Mouse (Mus musculus): ENCODE data around the gene Gon7. TPM values are rescaled to one million over a fixed set of nuclear protein-coding genes. Genes with fewer than 3 reads are reported as not detected.
A peak's percentile ranks its signal among the peaks of the same experiment; 100 is the strongest.

The Gon7 gene
- polyA plus RNA-seq, 1 experiment from 2014 or later, result 23.2 TPM

GRCm38 (mm10) chr12:102740285-102740684 is 17.3 kb downstream of the Gon7 start:
- no peak overlapping the region for H3K4me3 ChIP-seq
- no peak overlapping the region for H3K27ac ChIP-seq
- peaks cover 24% of the 10 kb centered on the region for H3K4me1 ChIP-seq
- H3K36me3 ChIP-seq, result peaks cover 10% of the 10 kb centered on the region
- no peaks in the 10 kb centered on the region for H3K9me3 ChIP-seq (replicated peaks)
- H3K4me2 ChIP-seq, result no peak overlapping the region
- no peaks in the 10 kb centered on the region for H3K27me3 ChIP-seq (replicated peaks)
- no peak overlapping the region for H3K9ac ChIP-seq
- ATAC-seq, result no peak
- 61% methylated on average over 3 of the region's 3 CpGs for WGBS (ENCODE audit: insufficient replicate concordance)

GRCm38 (mm10) chr12:102739096-102739495 is 18.5 kb downstream of the Gon7 start:
- WGBS (ENCODE audit: insufficient replicate concordance), result 74% methylated on average over 5 of the region's 5 CpGs
- H3K9me3 ChIP-seq (replicated peaks), result no peaks in the 10 kb centered on the region
- H3K27me3 ChIP-seq (replicated peaks), result no peaks in the 10 kb centered on the region
- no peak overlapping the region for H3K27ac ChIP-seq
- H3K4me1 ChIP-seq, result peaks cover 13% of the 10 kb centered on the region
- peaks cover 8% of the 10 kb centered on the region for H3K36me3 ChIP-seq
- H3K4me2 ChIP-seq, result no peak overlapping the region
- ATAC-seq, result no peak
- no peak overlapping the region for H3K4me3 ChIP-seq
- H3K9ac ChIP-seq, result no peak overlapping the region

GRCm38 (mm10) chr12:102733381-102733780 is 24.2 kb downstream of the Gon7 start:
- H3K9ac ChIP-seq, result no peak overlapping the region
- H3K27me3 ChIP-seq (replicated peaks), result no peaks in the 10 kb centered on the region
- H3K36me3 ChIP-seq, result no peaks in the 10 kb centered on the region
- no peak overlapping the region for H3K4me3 ChIP-seq
- H3K9me3 ChIP-seq (replicated peaks), result no peaks in the 10 kb centered on the region
- no peak overlapping the region for H3K4me2 ChIP-seq
- WGBS (ENCODE audit: insufficient replicate concordance), result 6% methylated on average over 4 of the region's 5 CpGs
- no peak overlapping the region for H3K27ac ChIP-seq
- H3K4me1 ChIP-seq, result peaks cover 32% of the 10 kb centered on the region
- no peak for ATAC-seq

- Histone ChIP-seq H3K36me3 (no peaks in the 10 kb centered on the region), H3K9me3 (replicated peaks) (no peaks in the 10 kb centered on the region), H3K9ac (no peak overlapping the region), H3K4me1 (peaks cover 32% of the 10 kb centered on the region), H3K4me2 (peak overlapping the region; percentile 57), H3K4me3 (no peak overlapping the region), H3K27ac (no peak overlapping the region), H3K27me3 (replicated peaks) (no peaks in the 10 kb centered on the region)
- no peak for ATAC-seq
- WGBS (ENCODE audit: insufficient replicate concordance), result 43% methylated on average over 16 of the region's 16 CpGs
Measured at GRCm38 (mm10) chr12:102730798-102731619, 26.6 kb downstream of the Gon7 start.

- peaks cover 40% of the 10 kb centered on the region for H3K4me1 ChIP-seq
- H3K9me3 ChIP-seq (replicated peaks), result no peaks in the 10 kb centered on the region
- H3K4me2 ChIP-seq, result peak overlapping the region; percentile 57
- H3K4me3 ChIP-seq, result peak overlapping the region; percentile 28
- H3K27ac ChIP-seq, result no peak overlapping the region
- peak; percentile 92 for ATAC-seq
- H3K36me3 ChIP-seq, result no peaks in the 10 kb centered on the region
- H3K27me3 ChIP-seq (replicated peaks), result no peaks in the 10 kb centered on the region
- no peak overlapping the region for H3K9ac ChIP-seq
- 35% methylated on average over 26 of the region's 26 CpGs for WGBS (ENCODE audit: insufficient replicate concordance)
Measured at GRCm38 (mm10) chr12:102729855-102730797, 27.5 kb downstream of the Gon7 start.

GRCm38 (mm10) chr12:102725761-102726175 is 31.8 kb downstream of the Gon7 start:
- no peak overlapping the region for H3K4me3 ChIP-seq
- 60% methylated on average over 7 of the region's 7 CpGs for WGBS (ENCODE audit: insufficient replicate concordance)

GRCm38 (mm10) chr12:102725146-102725545 is 32.5 kb downstream of the Gon7 start:
- H3K4me1 ChIP-seq, result peaks cover 14% of the 10 kb centered on the region
- H3K4me3 ChIP-seq, result no peak overlapping the region
- no peak overlapping the region for H3K9ac ChIP-seq
- H3K9me3 ChIP-seq (replicated peaks), result no peaks in the 10 kb centered on the region
- 73% methylated on average over 6 of the region's 6 CpGs for WGBS (ENCODE audit: insufficient replicate concordance)
- H3K36me3 ChIP-seq, result no peaks in the 10 kb centered on the region
- 0 out of 2 replicates have a peak, but pooled peaks cover 5% of the 10 kb centered on the region for H3K27me3 ChIP-seq (replicated peaks)
- no peak overlapping the region for H3K4me2 ChIP-seq
- no peak for ATAC-seq
- no peak overlapping the region for H3K27ac ChIP-seq

More at GRCm38 (mm10) chr12:102725761-102726175, 31.8 kb downstream of the Gon7 start:
- no peak for ATAC-seq
- Histone ChIP-seq H3K27me3 (replicated peaks) (0 out of 2 replicates have a peak, but pooled peaks cover 5% of the 10 kb centered on the region), H3K9me3 (replicated peaks) (no peaks in the 10 kb centered on the region), H3K9ac (no peak overlapping the region), H3K27ac (no peak overlapping the region), H3K4me2 (no peak overlapping the region), H3K4me1 (peaks cover 20% of the 10 kb centered on the region), H3K36me3 (no peaks in the 10 kb centered on the region)

GRCm38 (mm10) chr12:102723861-102724260 is 33.7 kb downstream of the Gon7 start:
- no peak for ATAC-seq

GRCm38 (mm10) chr12:102722966-102723365 is 34.6 kb downstream of the Gon7 start:
- Histone ChIP-seq H3K9me3 (replicated peaks) (no peaks in the 10 kb centered on the region), H3K36me3 (no peaks in the 10 kb centered on the region), H3K4me3 (no peak overlapping the region), H3K9ac (no peak overlapping the region), H3K4me1 (peaks cover 15% of the 10 kb centered on the region; the same call in 1 of the 2 replicates), H3K27me3 (replicated peaks) (0 out of 2 replicates have a peak, but pooled peaks cover 5% of the 10 kb centered on the region), H3K4me2 (no peak overlapping the region), H3K27ac (no peak overlapping the region)
- 71% methylated on average over 8 of the region's 8 CpGs for WGBS (ENCODE audit: insufficient replicate concordance)
- no peak for ATAC-seq

More at GRCm38 (mm10) chr12:102723861-102724260, 33.7 kb downstream of the Gon7 start:
- H3K4me2 ChIP-seq, result no peak overlapping the region
- 55% methylated on average over 6 of the region's 6 CpGs for WGBS (ENCODE audit: insufficient replicate concordance)
- no peak overlapping the region for H3K27ac ChIP-seq
- peaks cover 15% of the 10 kb centered on the region; the same call in 1 of the 2 replicates for H3K4me1 ChIP-seq
- no peaks in the 10 kb centered on the region for H3K9me3 ChIP-seq (replicated peaks)
- no peaks in the 10 kb centered on the region for H3K36me3 ChIP-seq
- H3K27me3 ChIP-seq (replicated peaks), result 0 out of 2 replicates have a peak, but pooled peaks cover 5% of the 10 kb centered on the region
- H3K9ac ChIP-seq, result no peak overlapping the region
- H3K4me3 ChIP-seq, result no peak overlapping the region

GRCm38 (mm10) chr12:102722451-102722850 is 35.2 kb downstream of the Gon7 start:
- WGBS (ENCODE audit: insufficient replicate concordance), result 70% methylated on average over 11 of the region's 11 CpGs
- no peak overlapping the region for H3K4me3 ChIP-seq
- no peaks in the 10 kb centered on the region for H3K36me3 ChIP-seq
- H3K9ac ChIP-seq, result no peak overlapping the region
- 0 out of 2 replicates have a peak, but pooled peaks cover 5% of the 10 kb centered on the region for H3K27me3 ChIP-seq (replicated peaks)
- H3K9me3 ChIP-seq (replicated peaks), result no peaks in the 10 kb centered on the region
- peaks cover 15% of the 10 kb centered on the region; the same call in 1 of the 2 replicates for H3K4me1 ChIP-seq
- H3K4me2 ChIP-seq, result no peak overlapping the region
- ATAC-seq, result no peak
- H3K27ac ChIP-seq, result no peak overlapping the region

GRCm38 (mm10) chr12:102719552-102720315 is 37.9 kb downstream of the Gon7 start:
- ATAC-seq, result no peak
- H3K27ac ChIP-seq, result no peak overlapping the region
- 38% methylated on average over 13 of the region's 13 CpGs for WGBS (ENCODE audit: insufficient replicate concordance)
- no peak overlapping the region for H3K4me3 ChIP-seq
- no peak overlapping the region for H3K9ac ChIP-seq
- H3K27me3 ChIP-seq (replicated peaks), result 0 out of 2 replicates have a peak, but pooled peaks cover 5% of the 10 kb centered on the region
- H3K4me2 ChIP-seq, result no peak overlapping the region
- H3K9me3 ChIP-seq (replicated peaks), result no peaks in the 10 kb centered on the region
- H3K4me1 ChIP-seq, result peaks cover 5% of the 10 kb centered on the region; the same call in 1 of the 2 replicates
- no peaks in the 10 kb centered on the region for H3K36me3 ChIP-seq
